Mouse (Mus musculus): ENCODE data around the gene C1rl.
"Not testable (repeated sequence)": the region's sequence is repeated elsewhere in the genome, so short reads cannot be mapped to it uniquely, and the experiment has no call there.

C1rl gene

DNA sequence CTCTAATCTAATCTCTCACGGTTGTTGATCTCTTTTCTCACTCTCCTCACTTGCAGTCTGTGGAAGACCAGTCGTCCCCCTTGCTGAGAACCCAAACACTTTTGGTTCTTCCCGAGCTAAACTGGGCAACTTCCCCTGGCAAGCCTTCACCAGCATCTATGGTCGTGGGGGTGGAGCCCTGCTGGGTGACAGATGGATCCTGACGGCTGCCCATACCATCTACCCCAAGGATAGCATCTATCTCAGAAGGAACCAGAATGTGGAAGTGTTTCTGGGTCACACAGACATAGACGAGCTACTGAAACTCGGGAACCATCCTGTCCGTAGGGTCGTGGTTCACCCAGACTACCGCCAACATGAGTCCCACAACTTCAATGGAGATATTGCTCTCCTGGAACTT is 15.4 kb downstream of the C1rl start:
- no peak for DNase-seq

DNA sequence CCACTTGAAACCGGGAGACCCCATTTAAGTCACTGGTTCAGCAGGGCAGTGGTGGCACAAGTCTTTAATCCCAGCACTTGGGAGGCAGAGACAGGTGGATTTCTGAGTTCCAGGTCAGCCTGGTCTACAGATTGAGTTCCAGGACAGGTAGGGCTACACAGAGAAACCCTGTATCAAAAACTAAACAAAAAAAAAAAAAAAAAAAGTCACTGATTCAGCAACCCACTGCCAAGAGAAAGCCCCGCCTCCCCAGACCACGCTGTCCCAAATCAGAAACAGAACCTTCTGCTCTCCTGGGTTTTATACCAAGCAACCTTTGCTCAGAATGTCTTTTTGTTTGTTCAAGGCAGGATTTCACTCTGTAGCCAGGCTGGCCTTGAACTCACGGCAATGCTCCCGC is 16.3 kb downstream of the C1rl start:
- not testable (repeated sequence) for DNase-seq

DNA sequence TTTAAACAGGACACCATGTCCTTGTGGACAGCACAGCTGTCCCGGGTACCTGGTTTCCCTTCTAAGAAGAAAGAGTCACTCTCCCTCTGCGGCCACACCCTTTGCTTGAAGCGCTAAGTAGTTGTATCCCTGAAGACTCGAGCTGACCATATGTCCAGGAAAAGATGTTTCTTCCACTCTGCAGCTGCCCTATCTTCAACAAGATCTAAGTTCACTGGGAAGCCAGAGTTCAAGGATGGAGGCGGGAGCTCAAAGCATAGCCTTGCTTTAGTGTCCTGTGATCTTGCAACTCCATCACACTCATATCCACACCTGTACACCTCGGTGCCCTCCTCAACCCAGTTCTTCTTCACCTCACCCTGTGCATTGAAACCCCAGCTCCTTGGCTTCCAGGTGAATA is 19.0 kb downstream of the C1rl start:
- no peak for DNase-seq

DNA sequence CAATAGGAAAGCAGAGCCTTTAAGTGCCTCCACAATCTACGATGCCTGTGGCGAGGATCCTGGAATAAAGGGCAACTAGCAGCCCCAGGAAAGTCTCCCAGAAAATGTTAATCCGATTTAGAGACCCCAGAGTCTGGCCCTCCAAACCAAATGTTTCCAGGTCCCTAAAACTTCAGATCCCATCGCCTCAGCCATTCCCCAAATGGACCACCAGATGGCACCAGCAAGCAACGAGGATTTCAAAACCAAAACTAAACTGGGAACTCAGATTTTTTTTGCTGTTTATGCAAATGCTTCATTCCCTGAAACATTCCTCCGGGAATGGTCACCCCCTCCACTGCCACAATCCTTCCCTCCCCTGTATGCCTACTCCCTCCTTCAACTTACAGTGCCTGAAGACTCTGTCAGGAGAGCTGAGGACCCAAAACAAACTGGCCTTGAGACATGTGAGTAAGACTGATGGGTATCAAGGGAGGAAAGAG is 19.5 kb downstream of the C1rl start, which contains the start of gene C1ra:
C1ra (plus strand) TSS at position 51 of the 482 bp plus-strand sequence.
- no peak for DNase-seq

DNA sequence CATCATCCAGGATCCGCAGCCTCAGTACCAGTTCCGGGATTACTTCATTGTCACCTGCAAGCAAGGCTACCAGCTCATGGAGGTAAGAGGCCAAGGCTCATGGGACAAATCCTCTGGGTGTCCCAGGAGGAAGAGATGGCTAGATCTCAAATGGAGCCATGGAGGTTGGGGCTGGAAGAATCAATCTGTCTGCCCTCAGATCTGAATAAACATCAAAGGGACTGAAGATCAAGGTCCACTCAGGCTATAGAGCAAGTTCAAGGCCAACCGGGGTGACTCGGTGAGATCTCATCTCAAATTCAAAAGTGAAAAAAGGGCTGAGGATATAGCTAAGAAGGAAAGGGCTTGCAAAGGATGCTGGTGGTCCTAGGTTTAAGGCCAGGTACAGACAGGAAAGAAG is 24.8 kb downstream of the C1rl start:
- not testable (repeated sequence) for DNase-seq

DNA sequence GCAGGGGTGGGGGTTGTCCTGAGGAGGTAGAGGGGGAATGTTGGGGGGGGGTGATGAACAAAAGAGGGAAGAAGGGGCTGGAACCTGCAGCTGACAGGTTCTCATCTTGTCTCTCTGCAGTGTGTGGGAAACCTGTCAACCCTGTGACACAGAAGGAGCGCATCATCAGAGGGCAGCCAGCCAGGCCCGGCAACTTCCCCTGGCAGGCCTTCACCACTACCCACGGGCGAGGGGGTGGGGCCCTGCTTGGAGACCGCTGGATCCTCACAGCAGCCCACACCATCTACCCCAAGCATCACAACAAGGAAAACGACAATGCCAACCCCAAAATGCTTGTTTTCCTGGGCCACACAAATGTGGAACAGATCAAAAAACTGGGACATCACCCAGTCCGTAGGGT is 29.2 kb downstream of the C1rl start:
- not testable (repeated sequence) for DNase-seq

DNA sequence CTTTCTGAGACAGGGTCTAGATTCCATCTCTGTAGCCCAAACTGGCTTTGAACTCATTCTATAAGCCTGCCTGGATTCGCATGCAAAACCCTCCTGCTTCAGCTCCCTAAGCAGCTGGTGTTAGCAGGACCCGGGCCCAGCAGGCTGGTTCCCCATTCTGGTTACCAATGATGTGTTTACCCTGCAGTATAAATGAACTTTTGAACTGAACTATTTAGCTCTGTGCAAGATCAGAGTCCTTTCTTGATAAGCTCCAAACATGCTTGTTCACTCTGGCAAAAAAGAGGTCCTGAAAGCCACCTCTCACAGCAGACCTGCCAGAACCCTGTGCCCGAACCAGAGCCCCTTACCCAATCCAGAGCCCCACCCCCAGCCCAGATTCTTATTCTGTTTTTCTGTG is 35.0 kb downstream of the C1rl start:
- no peak for DNase-seq

DNA sequence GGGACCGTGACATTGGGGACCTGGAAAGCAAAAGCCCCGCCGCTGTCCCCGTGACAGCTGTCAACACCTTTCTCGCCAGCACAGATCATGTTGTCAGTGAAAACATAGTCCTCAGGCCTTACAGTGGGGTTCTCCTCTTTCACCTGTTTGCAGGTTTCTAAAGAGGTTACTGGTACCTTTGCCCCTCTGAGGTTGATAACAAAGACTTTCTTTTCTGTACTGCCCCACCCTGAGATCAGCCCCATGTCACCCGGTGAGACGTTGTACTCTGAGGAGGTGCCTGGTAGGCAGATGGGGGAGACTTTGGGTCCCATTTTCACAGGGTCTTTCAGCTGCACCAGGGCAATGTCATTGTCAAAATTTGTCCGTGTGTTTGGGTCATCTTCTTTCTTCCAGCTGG is 38.2 kb downstream of the C1rl start:
- no peak for DNase-seq

DNA sequence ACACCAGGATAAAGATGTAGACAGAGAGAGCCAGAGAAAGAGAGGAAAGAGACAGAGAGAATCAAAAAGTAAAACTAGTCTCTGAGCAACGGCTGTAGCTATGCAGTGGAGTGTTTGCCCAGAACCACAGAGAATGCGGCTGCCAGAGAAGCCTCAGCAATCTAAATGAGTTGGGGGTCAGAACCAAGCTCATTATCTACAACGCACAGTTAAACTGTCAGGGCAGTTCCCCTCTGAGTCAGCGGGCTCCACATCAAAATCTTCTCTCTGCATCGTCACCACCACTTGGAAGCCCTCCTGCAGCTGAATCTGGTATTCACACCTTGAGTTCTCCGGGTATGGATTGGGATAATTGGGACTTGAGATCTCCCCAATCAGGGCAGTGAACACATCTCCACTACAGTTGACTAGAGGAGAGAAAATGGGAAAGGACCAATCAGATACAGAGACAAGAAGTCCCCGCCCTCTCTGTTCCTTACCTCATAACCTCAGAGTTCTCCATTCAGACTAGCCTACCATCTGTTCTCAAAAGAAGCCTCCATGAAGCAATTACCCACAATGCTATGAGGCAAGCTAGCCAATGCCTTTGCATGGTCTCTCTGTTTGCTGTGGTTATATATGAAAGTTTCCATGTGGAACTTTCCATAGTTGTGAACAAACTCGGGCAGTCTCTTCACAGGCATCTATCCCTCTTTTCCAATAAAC is 43.4 kb downstream of the C1rl start:
- DNase-seq = not testable (repeated sequence)

DNA sequence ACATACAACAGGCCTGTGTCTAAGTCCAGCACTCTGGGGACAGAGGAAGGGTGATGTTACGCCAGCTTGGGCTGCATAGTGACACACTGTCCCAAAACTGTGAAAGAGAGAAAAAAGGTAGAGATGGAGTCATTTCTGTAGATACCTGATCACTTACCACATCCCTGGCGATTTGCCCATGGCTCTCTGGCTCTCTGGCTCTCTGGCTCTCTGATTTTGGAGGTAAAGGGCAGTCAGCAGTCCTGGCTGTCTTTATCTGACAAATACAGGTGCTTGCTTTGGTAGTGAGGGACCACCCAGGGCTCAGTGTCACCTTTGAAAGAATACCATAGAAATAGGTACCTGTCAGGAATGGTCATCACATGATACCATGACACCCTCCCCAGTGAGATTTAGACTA is 48.3 kb downstream of the C1rl start:
- DNase-seq = not testable (repeated sequence)

DNA sequence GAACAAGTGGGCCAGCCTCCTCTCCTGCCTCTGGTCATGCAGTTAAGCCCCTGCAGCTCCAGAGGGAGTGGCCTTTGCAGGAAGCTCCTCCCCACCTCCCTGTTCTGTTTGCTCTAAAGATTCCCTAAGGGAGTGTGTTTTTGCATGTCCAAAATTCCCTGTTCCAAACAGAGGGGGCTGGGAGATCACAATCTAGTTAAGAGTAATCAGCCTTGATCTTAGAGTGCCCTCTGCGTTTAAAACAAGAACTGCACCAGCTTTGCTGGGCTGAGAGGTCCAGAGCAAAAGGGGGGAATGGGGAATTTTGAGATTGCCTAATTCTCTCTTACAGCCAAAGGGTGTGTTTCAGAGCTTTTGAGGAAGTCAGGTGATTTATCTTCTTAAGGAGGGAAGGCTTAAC is 49.4 kb downstream of the C1rl start, which contains the start of gene C1s1:
C1s1 (minus strand) TSS at position 76 of the 400 bp plus-strand sequence.
- DNase-seq = not testable (repeated sequence)

DNA sequence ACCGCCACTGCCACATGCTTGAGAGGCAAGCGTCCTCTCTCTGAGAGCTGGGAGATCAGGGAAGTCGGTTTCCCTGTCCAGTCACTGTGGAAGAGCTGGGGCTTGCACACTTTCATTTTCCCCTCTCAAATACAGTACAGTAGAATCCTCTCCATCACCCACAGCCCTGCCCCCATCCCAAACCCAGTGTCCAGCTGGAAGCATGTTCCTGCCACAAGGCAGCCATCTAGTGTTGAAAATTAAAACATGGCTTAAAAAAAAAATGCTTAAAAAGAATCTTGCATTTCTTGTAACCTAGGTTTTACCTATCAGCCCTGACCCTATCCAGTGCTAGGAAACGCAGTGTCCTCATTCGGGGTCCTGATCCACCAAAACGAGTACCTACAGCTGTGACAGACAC is 51.6 kb downstream of the C1rl start:
- DNase-seq = no peak

DNA sequence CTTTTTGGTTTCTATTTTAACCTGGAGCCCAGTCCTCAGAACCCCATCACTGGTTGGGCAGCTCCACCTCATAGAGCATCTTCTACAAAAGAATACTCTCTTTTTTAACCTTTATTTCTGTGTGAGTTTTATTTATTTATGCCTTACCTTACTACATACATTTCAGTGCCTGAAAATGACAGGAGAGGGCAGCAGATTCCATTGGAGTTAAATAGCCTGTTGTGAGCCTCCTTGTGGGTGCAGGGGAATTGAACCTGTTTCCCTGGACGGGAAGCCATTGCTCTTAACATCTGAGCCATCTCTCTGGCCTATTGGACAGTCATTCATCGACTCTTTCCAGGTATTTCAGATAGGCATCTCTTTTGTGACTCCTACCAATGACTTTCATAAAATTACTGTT is 52.5 kb downstream of the C1rl start:
- DNase-seq = no peak

DNA sequence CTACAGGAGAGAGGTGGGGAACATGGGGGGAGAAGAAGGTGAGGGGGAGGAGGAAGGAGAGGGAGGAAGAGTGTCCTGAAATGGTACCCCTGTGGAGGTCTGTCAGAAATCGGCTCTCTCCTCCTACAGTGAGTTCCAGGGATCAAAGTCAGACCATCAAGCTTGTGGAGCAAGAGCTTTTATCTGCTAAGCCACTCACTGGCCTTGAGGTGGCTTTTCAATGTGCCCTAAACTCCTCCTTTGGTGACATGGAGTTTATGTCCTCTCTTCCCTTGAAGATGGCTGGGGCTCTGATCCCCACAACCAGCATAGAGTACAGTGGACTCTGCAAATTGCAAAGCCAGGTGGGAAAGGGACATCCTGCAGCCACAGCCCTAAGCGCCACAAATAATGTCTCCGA is 55.1 kb downstream of the C1rl start:
- not testable (repeated sequence) for DNase-seq

DNA sequence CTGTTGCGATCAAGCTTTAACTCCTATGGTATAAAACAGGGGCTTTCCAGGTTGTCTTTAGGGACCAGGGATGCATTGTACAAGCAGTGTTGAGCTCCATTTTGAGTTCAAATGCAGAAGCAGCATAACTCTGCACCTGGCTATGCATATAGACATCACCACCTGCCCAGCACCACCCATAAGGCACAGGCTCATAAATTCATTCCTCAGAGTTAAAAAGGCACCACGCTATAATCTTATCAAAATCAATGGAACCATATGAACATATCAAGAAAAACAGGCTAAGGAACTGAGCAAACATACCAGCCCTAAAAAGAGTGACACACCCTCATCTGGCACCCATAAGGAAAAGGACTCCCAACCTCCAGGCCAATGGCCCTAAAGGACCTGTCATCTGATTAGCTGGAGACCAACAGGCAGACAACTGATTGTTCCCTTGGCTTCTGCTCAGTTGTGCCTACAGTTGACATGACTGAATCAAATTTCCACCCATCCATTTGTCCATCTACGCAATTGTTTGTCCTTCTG is 56.2 kb downstream of the C1rl start:
- DNase-seq = no peak

DNA sequence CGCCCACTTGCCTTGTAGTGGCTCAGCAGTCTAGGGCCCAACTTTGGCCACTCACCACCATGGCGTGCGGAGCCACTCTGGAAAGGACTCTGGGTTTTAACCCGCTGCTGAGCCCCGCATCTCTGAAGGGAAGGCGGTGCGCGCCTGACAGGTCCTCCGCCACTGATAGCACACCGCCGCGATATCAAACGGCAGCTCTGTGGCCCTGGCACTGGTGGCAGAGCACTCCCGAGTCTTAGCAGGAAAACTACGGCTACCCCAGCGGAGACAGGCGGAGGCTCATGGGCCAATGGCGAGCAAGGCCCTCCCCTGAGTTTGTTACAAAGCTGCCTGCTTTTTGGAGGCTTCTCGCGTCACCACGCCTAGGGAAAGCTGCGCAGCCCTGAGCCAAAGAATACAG is 59.9 kb downstream of the C1rl start:
- DNase-seq = no peak

DNA sequence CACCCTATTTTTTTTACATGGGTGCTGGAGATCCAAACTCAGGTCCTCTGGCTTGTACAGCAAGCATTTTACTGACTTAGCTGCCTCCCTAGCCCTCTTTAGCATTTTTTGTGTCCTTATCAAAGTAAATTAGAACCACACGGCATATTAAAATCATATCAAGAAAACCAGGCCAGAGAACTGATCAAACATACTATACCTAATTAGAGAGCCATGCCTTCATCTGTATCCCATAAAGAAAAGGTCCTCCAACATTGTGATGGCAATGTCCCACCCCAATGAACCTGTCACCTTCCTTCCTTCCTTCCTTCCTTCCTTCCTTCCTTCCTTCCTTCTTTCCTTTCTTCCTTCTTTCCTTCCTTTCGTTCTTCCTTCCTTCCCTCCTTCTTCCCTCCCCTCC is 63.0 kb downstream of the C1rl start:
- not testable (repeated sequence) for DNase-seq

Measured in thymus, adult 18-20 months (tissue).